Mouse (Mus musculus) testis, postnatal 14 days (tissue): Measurements from ENCODE around the gene Rab5if.
"Not testable (repeated sequence)": the region's sequence is repeated elsewhere in the genome, so short reads cannot be mapped to it uniquely, and the experiment has no call there.

Experiments
- DNase-seq: peaks from one replicate; pipeline ENCODE4 v3.0.0; 2021; ENCODE audit warnings: low spot score

Rab5if gene

GRCm38 (mm10) chr2:156862772-156863486 lies at the start of gene Rab5if:
Gene Rab5if, plus strand, starts transcription at chr2:156863128.
- peak; percentile 97 for DNase-seq

DNA sequence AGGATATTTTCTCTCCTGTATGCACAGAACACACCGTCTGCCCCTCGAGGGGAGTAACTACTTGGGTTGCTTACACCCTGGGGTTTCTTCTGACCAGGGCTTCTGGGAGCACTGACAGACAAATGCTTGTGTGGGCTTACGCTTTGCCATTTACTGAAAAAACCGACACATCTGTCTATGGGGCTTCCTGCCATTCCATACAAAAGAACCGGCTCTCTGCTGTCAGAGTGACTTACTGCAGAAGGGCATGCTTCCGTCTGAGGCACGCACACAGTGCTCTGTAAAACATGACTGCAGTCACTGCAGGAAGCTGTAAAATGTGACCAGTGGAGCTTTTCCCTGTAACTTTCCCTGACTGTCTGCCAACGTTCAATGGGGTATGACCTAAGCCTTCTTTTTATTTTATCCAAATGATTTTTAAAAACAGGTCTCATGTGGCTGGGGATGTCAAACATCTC lies 48.6 kb upstream of the Rab5if start:
- no peak for DNase-seq

DNA sequence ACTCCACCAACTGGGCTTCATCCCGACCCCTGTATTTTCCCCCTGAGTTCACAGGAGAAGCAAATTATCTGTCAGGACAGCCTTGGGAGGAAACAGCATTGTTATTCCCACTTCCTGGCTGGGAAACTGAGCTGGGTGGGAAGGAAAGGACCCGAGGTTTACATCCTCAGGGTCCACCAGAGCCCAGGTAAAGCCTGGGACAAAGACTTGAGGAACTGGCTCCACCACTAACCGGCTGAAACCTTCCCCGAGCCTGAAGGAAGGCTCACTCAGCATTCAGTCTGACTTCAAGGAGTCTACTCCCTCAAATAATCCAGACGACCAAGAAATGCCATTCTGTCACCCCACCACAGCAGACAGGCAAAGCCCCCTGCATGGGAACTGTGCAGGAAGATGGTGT lies 48.0 kb upstream of the Rab5if start:
- no peak for DNase-seq

DNA sequence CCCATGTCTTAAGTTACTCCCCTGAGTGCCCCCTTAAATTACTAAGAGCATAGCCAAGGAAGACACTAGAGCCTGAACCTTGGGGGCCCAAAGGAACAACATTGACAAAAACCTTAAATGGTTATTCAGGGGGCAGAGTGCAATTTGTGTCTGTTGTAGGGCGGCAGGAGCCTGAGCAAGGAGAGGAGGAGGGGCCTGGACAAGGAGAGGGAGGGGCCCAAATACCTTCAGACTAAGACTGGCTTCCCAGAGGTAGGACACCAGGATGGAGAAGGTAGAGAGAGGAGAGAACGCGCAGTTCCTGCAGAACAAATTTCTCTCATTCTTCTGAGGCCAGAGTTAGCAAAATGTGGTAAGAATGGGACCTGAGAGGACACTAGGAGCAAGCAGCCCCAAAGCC lies 47.5 kb upstream of the Rab5if start:
- DNase-seq = no peak

DNA sequence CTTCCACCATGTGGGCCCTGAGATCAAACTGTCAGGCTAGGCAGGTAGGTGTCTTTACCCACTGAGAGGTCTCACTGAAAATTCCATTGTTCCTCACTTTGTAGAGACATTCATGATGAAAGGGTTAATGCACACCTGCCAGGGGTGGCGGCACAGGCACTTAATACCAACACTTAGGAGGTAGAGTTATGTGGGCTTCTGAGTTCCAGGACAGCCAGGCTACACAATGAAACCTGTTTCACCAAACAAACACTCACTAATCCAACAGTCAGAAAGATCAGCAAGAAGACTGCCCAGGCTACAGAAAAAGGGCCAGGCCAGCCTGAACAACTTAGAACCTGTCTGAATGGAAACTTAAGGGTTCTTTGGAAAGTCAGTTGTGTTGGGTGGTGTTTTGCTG lies 46.8 kb upstream of the Rab5if start:
- DNase-seq = no peak

DNA sequence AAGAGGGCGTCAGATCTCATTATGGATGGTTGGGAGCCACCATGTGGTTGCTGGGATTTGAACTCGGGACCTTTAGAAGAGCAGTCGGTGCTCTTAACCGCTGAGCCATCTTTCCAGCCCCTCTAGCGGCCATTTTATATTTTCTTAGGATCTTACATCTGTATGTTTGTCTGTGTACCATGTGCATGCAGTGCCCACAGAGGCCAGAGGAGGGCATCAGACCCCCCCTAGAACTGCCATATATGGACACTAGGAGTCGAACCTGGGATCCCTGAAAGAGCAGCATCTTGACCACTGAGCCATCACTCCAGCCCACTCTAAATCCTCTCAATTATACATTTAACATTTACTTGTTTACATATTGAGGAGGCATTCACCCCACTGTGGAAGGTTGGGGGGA lies 37.8 kb upstream of the Rab5if start:
- DNase-seq = not testable (repeated sequence)

- DNase-seq = no peak
Observed at GRCm38 (mm10) chr2:156834336-156834735, 28.6 kb upstream of the Rab5if start.

DNA sequence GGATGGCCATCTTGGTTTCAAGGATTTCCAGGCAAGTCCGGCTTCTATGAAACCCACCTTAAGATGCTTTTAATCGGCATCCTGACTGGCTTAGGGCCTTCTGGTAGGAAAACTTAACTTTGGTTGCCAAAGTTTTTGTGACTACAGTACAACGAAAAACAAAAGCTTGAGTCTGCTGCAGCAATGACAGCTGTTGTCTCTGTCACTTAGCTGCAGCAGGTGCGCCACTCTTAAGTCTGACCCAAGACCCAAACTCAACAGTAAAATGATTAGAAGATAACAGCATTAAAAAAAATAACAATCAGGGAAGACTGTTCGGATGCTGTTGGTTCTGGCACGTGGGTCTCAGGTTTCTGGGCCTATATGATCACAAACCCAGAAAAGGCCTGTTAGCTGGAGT lies 24.1 kb upstream of the Rab5if start:
- no peak for DNase-seq

DNA sequence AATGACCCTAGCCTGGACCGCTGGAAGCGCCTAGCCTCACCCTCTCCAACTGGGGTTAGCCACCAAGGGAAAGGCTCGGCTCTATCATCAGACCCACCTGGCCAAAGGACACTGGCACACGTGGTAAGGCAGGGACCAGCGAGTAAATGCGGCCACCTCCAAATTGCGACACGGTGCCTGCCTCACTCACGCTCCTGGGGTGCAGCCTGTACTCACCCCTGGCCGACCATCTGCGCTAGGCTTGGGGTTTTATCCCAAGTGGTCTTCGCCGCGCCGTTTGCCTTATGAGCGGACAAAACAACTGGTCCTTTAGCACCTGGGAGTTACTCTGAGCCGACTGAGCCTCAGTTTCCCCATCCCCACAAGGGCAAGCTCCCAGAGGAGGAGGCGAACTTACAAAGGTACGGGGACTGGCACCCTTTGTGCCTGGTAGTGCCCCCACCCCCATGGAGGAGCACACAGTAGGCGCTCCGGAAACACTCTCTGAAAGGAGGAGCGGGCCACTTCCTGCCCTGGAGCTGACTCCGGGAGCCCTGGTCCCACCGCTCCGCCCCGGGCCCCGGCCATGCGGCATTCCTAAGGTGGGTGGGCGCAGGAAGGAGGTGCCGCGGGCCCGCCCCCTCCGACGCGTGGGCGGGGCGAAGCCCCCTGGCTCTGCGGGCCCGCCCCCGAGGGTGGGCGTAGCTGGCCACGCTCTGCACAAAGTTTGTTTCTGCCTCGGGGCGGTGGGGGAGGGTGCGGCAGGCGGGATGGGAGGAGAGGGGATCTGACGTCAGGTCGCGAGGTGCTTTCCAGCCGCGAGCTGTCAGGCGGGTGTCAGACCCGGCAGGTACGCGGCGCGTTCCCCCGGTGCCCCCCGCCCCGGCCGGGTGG lies 23.4 kb upstream of the Rab5if start, which contains the start of gene Tgif2:
Gene Tgif2 (plus strand): TSS at position 689 of the 873 bp plus-strand sequence.
- peak; percentile 88 for DNase-seq

GRCm38 (mm10) chr2:156840301-156841027 lies 22.5 kb upstream of the Rab5if start:
- peak; percentile 48 for DNase-seq

- DNase-seq = peak; percentile 82
Observed at GRCm38 (mm10) chr2:156841028-156841840, 21.7 kb upstream of the Rab5if start.

GRCm38 (mm10) chr2:156841841-156842706 lies 20.9 kb upstream of the Rab5if start:
- peak; percentile 73 for DNase-seq

GRCm38 (mm10) chr2:156842711-156843110 lies 20.2 kb upstream of the Rab5if start:
- DNase-seq = no peak

- no peak for DNase-seq
Observed at GRCm38 (mm10) chr2:156843331-156843730, 19.6 kb upstream of the Rab5if start.

DNA sequence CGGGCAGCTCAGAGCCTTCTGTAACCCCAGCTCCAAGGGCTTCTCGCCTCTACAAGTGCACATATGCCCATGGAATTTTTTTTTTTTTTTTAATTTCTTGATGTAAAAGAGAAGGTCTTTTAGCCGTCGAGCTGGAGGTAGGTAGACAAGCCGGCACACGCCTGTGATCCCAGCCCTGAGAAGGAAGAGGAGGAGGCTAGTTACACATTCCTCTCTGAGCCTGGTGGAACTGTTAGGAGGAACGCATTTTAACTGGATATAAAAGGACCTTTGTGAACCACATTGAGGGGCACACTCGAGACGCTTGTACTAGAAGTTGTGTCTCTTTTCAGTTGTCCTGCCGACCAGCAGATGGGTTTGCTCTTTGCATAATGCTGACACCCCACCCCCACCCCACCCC lies 18.2 kb upstream of the Rab5if start:
- no peak for DNase-seq

DNA sequence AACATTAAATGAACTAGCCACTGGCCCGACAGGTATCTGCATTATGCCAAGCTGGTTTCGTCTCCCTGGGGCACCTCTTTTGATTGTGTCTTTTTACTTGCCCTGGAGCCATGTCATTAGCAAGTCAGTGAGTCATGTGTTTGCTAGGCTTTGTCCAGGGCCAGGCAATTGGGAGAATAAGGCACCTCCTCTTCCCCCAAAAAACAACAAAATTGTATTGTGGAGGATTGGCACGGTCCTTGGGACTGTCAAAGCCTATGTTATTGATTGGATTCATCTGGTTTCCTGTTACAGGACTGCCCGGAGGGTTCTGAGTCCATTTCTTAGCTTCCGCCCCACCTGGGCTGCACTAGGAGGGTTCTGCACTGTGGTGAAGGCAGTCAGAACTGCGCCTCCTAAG lies 15.3 kb upstream of the Rab5if start:
- DNase-seq = no peak

DNA sequence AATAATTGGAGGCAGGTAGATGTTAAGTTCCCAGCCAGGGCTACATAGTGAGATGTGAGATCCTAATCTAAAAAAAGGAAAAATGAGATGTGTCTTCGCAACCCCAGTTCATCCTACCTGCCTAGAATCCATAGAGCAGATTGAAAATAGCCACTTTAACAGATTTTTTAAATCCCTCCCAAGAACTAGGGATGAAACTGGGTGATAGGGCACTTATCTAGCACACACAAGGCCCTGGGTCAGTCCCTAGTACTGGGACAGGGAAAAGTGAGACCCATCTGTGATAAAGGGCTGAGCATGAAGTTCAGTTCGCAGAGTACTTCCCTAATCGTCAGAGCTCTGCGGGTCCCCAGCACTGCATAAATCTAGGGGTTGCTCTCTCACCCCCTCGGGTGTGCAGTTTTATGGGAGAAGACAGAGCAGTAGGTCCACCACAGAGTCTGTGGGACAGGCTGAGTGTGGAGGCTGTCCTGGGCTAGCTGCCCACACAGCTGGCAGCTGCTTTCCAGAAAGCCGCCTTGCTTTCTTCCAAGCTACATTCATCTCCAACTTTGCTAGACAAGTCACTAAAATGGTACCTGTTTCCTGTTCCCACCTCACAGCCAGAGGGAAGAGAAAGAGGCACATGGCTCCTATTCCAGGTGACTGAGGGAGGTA lies 14.3 kb upstream of the Rab5if start:
- DNase-seq = no peak

- no peak for DNase-seq
Observed at GRCm38 (mm10) chr2:156850505-156850904, 12.4 kb upstream of the Rab5if start.

GRCm38 (mm10) chr2:156853584-156853983 lies 9.3 kb upstream of the Rab5if start:
- not testable (repeated sequence) for DNase-seq
